Mouse (Mus musculus) urinary bladder, postnatal 36 days (tissue): Measurements from ENCODE around the gene Serpina1b.
"Not testable (repeated sequence)": the region's sequence is repeated elsewhere in the genome, so short reads cannot be mapped to it uniquely, and the experiment has no call there.

Source experiments
- DNase-seq, 2 experiments: peaks; one replicate each; pipeline ENCODE4 v3.0.0; 2022; ENCODE audit warnings: low spot score in 2 of 2, mixed read lengths in 1 of 2

Serpina1b gene

DNA sequence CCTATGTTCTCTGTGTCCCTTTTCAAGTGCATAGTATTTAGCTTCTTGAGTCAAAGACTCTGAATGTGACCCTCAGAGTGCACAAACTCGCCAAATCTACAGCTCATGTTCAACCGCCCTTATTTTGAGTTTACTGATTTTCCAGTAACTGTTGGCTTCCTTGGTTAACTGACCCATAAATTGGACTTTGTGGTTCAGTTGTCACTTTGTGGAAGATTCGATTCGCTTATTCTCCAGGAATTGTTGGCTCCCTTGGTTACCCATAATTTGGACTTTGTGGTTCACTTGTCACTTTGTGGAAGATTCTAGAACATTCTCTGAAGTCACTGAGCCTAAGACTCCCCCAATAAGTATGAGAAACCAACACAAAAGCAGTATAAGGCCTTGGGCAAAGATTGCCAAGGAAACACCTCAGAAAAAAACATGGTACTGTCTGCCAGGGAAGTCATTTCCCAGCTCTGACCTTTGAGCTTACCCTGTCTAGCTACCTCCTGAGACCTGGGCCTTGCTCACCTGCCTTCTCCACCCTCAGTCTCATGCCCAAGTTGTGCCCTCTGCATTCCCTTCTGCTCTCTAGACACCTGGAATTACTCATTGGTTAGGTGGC, 129.9 kb downstream of the Serpina1b start:
- no peak for DNase-seq

GRCm38 (mm10) chr12:103695429-103695828, 134.7 kb downstream of the Serpina1b start, which contains the start of gene Serpina1f:
Gene Serpina1f, minus strand, starts transcription at chr12:103695529.
- no peak for DNase-seq

DNA sequence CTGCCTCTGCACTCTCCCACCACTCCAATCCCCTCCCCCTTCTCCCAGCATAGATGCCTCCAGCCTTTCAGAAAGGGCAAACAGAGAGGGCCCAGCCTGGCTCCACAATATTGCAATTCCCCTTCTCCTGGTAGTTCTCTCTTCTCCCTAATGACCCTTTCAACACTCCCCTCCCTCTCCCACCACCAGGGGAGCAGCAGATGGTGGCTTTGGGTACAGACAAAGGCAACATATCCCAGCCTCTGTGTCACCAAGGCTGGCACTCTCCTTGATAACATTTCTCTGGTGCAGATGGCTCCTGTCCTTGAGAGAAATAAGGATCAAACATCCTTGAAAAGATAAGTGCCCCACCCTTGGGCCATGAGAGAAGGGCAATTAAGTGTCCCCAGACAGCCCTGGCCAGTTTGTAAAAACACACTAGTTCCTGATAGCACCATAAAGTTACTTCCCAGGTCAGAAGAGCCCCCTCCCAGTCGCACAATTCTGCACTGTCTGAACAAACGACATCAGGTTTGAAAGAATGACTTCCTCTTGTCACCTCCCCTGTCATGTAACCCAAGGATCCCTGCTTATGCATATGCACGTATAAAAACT, 141.9 kb downstream of the Serpina1b start:
- no peak for DNase-seq

DNA sequence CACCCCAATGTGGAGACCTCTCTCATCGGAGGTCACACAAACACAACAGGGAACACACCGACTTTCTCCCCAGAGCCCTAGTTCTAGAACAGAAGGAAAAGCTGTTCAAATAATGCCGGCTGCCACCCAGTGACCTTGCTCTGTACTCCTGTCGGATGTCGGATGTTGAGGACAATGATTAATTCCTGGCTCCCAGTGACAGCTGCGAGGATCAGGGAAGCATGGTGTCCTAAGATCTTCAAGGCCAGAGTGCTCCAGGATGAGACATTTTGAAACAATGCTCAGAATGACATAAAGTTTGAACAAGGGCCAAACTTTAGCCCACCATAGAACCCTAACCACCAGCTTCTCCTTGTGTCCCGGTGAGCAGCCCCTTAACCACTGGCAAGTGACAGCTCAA, 143.2 kb downstream of the Serpina1b start:
- DNase-seq = no peak

- no peak for DNase-seq
Observed at GRCm38 (mm10) chr12:103686050-103686449, 144.1 kb downstream of the Serpina1b start.

- DNase-seq = no peak
Observed at GRCm38 (mm10) chr12:103685386-103685785, 144.8 kb downstream of the Serpina1b start.

GRCm38 (mm10) chr12:103683775-103684174, 146.4 kb downstream of the Serpina1b start:
- no peak for DNase-seq

- no peak for DNase-seq
Observed at GRCm38 (mm10) chr12:103681739-103682138, 148.4 kb downstream of the Serpina1b start.

DNA sequence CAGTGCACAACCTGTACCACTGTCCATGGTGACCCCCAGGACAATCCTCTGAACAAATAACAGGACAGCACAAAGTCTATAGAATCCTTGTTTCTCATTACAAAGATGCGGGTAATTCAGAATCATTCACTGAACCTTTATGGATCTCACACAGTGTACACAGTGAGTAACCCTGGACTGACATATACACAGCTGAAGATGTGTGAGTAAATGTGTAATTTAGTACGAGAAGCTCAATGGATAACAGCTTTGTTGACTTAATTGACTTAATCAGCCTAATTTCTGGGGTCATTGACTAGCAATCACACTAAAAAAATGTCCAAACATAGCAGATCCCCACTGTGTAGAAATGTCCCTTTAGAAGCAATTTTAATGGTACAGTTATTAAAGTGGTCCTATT, 149.0 kb downstream of the Serpina1b start:
- DNase-seq = no peak

DNA sequence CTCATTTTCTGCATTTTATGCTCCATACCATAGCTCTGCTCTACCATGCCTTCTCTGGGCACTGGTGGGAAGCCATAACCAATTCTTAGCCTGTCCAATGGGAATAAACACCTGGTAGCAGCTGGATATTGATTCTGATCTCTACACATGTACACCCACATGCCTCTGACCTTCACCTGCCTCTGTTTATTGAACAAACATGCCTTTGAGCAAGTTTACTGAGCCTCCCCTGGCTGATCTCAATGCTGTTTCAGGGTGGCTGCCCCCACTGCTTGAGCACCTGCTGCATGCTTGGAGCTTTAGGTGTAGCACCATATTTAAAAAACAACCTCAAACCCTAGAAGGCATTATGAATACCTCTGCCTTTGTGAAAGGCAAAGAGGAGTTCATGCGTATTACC, 150.3 kb downstream of the Serpina1b start:
- DNase-seq = not testable (repeated sequence)
